Mouse (Mus musculus): ENCODE data around the gene Kcne2.
A peak's percentile ranks its signal among the peaks of the same experiment; 100 is the strongest.

Kcne2 gene

GRCm38 (mm10) chr16:92309126-92309525, 16.9 kb downstream of the Kcne2 start:
- DNase-seq (ENCODE audit: extremely low spot score, low spot score) = no peak

- peak; percentile 51 for DNase-seq (ENCODE audit: extremely low spot score, low spot score)
These were observed 22.0 kb downstream of the Kcne2 start for GRCm38 (mm10) chr16:92313953-92314741.

GRCm38 (mm10) chr16:92316049-92316738, 24.0 kb downstream of the Kcne2 start:
- no peak for DNase-seq (ENCODE audit: extremely low spot score, low spot score)

GRCm38 (mm10) chr16:92319353-92320109, 27.3 kb downstream of the Kcne2 start:
- DNase-seq (ENCODE audit: extremely low spot score, low spot score) = no peak

- no peak for DNase-seq (ENCODE audit: extremely low spot score, low spot score)
These were observed 28.2 kb downstream of the Kcne2 start for GRCm38 (mm10) chr16:92320361-92320760.

GRCm38 (mm10) chr16:92321341-92321740, 29.2 kb downstream of the Kcne2 start, which contains the start of gene Fam243:
TSS of gene Fam243 (minus strand) at chr16:92321441.
- DNase-seq (ENCODE audit: extremely low spot score, low spot score) = no peak

- DNase-seq (ENCODE audit: extremely low spot score, low spot score) = no peak
These were observed 32.3 kb downstream of the Kcne2 start for GRCm38 (mm10) chr16:92324309-92325061.

- DNase-seq (ENCODE audit: extremely low spot score, low spot score) = no peak
These were observed 32.8 kb downstream of the Kcne2 start for GRCm38 (mm10) chr16:92325062-92325406.

- no peak for DNase-seq (ENCODE audit: extremely low spot score, low spot score)
These were observed 35.7 kb downstream of the Kcne2 start for GRCm38 (mm10) chr16:92327911-92328310.

- DNase-seq (ENCODE audit: extremely low spot score, low spot score) = no peak
These were observed 38.8 kb downstream of the Kcne2 start for GRCm38 (mm10) chr16:92330966-92331365.

- no peak for DNase-seq (ENCODE audit: extremely low spot score, low spot score)
These were observed 42.4 kb downstream of the Kcne2 start for GRCm38 (mm10) chr16:92334600-92334999.

GRCm38 (mm10) chr16:92336280-92336679, 44.1 kb downstream of the Kcne2 start:
- peak; percentile 82 for DNase-seq (ENCODE audit: extremely low spot score, low spot score)

GRCm38 (mm10) chr16:92340612-92341511, 48.7 kb downstream of the Kcne2 start:
- DNase-seq (ENCODE audit: extremely low spot score, low spot score) = peak; percentile 76

- DNase-seq (ENCODE audit: extremely low spot score, low spot score) = no peak
These were observed 53.0 kb downstream of the Kcne2 start for GRCm38 (mm10) chr16:92345177-92345576.

GRCm38 (mm10) chr16:92346297-92346916, 54.2 kb downstream of the Kcne2 start:
- DNase-seq (ENCODE audit: extremely low spot score, low spot score) = peak; percentile 56
